Mouse (Mus musculus) c-Kit-positive CD71-negative TER-119-negative erythroid progenitor cells, embryonic 14.5 days (primary cell): Measurements from ENCODE around the gene Tymp.
A peak's percentile ranks its signal among the peaks of the same experiment; 100 is the strongest.

ENCODE experiments used
- DNase-seq: peaks from one replicate; pipeline ENCODE4 v3.0.0-alpha.2; 2013; ENCODE audit warnings: low read depth

Gene Tymp

DNA sequence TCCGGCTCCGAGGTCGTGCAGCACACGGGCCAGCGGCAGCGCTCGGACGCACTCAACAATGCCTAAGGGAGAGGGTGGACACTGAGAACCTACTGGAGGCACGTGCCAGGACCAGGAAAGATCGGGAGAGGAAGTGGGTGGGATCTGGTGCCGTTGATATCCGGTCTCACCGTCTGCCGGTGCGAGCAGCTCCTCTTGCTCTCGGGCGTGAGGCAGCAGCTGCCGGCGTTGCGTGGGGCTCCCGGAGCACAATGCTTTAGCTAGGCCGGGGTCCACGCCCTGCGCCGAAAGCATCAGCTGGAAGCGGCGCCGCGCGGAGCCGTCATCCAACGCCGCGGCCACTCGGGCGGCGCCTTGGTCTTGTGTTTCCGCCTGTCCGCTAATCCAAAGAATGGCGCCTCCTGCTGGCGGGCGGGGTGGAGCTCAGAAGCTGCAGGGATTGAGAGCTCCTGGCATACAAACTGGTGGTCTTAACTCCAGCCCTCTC, 3.0 kb downstream of the Tymp start, which contains the start of gene Sco2:
TSS of gene Sco2 (minus strand) at position 85 of the 487 bp plus-strand sequence.
- peak; percentile 84 for DNase-seq

GRCm38 (mm10) chr15:89373027-89373761, 3.6 kb downstream of the Tymp start:
- DNase-seq = peak; percentile 81

GRCm38 (mm10) chr15:89372536-89372935, 4.3 kb downstream of the Tymp start:
- DNase-seq = no peak

DNA sequence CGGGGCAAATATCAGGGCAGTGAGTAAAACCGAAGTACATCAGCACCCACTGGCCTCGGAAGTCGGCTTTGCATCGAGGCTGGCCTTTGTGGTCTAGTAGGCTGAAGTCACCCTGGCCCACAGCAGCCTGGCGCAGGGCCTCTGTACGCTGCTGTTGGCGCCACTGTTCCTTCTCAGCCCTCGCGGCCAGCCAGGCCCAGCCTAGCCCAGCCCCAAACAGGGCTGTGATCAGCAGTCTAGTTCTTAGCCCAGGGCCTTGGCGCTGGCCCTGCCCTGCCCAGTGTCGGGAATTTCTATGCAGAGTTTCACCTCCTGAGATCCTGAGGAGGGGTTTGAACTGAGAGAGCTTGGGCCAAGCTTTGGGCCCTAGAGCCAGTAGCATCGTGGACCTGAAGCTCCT, 4.8 kb downstream of the Tymp start:
- DNase-seq = no peak

- DNase-seq = no peak
Measured at GRCm38 (mm10) chr15:89365141-89365551, 11.7 kb downstream of the Tymp start.

GRCm38 (mm10) chr15:89363051-89363450, 13.8 kb downstream of the Tymp start:
- no peak for DNase-seq

DNA sequence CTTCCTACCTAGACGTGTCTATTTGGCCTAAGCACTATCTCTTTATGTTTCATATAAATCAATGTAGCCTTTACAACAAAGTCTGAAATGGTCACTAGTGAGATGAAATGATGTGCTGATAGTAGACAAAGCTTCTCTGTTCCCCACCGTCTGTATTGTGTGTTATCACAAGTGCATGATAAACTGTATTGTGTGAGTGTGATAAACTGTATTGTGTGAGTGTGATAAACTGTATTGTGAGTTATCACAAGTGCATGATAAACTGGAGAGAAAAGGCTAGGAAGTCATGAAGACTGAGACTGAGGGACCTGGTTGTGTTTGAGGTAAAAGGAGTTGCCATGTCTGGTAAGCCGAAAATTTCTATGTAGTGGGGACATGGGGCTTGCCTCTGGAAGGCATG, 18.1 kb downstream of the Tymp start:
- no peak for DNase-seq

- peak; percentile 86 for DNase-seq
Measured at GRCm38 (mm10) chr15:89356372-89356771, 20.5 kb downstream of the Tymp start.

DNA sequence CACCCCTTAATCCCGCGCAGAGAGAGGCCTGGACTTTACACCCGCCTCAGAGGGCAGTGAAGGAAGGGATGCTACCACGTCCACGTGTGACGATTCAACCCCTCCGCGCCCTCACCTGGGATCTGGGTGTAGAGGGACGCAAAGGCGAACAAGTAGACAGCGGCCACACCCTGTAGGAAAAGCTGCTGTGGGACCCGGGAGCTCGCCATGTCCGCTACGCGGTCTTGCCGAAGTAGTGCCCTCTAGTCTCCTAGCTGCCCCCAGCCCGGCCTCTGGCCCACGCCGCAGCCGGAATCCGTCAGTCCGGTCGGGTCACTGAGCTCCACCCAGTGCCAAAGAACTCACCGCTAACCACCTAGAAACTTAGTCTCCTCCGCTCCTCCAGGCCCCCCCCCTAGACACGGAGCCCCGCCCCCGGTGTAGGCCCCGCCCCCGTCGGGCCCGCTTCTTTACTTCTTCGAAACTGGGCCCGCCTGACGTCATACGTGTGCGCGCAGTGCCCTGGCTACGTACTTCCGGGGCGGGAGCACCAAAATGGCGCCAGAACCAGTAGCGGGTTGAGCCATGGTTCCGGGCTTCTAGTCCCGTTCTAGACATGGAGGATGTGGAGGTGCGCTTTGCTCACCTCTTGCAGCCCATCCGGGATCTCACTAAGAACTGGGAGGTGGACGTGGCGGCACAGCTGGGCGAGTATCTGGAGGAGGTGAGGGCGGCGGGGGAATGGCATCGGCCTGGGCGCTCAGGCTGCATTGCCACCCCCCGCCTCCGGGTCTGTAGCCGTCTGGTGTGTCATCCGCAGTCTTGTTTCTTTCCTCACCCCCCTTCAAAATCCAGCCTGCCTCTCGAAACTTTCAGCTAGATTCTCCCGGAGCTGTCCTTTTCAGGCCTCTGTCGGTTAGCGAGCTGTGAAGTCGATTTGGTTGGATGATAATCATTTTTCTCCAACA, 21.3 kb downstream of the Tymp start, which contains the start of the genes Lmf2 and Ncaph2:
TSS of gene Lmf2 (minus strand) at position 419 of the 947 bp plus-strand sequence.
TSS of gene Ncaph2 (plus strand) at position 479 of the 947 bp plus-strand sequence.
- peak; percentile 96 for DNase-seq

DNA sequence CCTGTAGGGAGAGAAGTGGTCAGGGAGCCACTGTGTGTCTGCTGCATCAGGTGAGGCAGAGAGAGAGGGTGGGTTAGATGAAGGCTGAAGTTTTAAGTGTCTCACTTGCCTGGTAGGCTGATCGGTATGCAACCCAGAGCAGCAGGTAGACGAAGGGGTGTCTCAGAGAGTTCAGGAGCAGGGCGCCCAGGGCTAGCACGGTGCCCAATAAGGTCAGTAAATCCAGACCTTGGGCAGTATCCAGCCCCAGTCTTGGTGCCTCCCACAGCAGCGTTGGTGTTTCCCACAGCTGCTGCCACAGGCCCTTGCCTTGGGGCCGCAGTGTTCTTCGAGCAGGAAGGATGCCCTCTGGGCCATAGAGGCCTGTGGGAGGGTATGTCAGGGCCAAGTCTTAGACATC, 22.4 kb downstream of the Tymp start:
- no peak for DNase-seq

DNA sequence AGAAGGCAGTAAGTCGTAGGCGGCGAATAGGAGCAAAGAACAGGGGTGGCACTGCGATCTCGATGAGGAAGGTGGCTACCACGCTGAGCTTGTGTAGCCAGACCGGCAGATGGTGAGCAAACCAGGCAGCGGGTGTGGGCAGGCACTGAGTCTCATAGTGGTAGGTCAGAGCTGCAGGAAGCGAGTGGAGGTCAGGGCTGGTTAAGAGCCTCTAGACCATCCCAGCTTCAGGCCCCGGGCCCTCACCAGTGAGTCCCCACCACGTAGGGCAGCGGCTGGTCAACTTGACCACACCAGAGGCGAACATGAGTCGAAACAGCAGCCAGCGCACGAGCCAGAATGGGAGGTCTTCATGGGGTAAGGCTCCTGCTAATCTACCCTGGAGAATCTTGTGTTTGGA, 23.0 kb downstream of the Tymp start:
- DNase-seq = no peak

- DNase-seq = no peak
Measured at GRCm38 (mm10) chr15:89352795-89353194, 24.0 kb downstream of the Tymp start.

DNA sequence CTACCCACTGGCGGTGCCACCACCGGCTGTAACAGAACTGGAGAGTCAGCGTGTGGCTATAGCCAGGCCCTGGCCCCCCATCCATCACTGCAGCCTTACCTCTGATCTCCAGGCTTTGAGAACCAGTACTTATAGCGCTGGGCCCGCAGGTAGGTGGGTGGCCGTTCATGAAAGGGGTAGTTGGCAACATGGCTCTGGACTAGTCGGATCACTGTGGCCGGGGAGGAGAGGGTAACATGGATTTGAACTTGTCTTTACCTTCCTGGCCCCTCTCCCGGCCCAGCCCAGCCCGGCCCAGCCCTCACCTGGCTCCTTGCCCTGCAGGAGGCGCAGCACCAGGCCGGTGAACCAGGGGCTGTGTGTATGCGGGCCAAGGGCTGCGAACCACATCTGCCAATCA, 24.8 kb downstream of the Tymp start:
- no peak for DNase-seq

DNA sequence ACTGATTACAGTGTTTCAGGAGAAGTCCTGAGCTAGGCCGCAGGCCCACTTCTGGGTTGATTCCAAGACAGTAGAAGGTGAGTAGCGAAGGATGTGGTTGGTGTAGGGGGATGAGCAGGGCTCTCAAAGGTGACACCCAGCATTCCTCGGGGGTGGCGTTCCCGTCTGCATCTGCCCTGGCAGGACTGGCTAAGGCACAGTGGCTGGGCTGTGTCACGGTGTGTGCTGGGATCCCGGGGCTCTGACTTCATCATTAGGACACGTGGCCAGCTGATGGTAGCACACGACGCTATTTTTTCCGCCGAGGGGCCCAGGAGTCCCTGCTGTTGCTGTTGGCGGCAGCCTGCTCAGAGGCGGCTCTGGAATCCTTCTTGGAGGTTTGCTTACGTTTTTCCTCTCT, 25.5 kb downstream of the Tymp start:
- no peak for DNase-seq

GRCm38 (mm10) chr15:89350447-89350846, 26.4 kb downstream of the Tymp start:
- no peak for DNase-seq

GRCm38 (mm10) chr15:89343325-89343724, 33.5 kb downstream of the Tymp start:
- DNase-seq = no peak

DNA sequence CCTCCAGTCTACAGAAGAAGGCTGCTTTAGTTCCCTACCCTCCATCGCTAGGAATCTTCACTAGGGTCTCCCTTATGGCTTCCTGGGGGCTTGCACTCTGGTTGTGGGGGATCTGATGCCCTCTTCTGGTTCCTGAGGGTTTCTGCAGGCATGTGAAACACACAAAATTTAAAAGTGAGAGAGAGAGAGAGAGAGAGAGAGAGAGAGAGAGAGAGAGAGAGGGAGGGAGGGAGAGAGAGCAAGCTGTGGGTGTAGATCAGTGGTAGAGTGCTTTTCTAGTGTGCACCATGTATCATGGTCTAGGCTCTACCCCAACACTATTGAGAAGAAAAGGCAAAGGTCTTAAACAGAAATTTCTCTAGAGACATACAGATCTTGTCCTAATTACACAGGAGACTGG, 35.2 kb downstream of the Tymp start:
- DNase-seq = no peak

- no peak for DNase-seq
Measured at GRCm38 (mm10) chr15:89340136-89340535, 36.7 kb downstream of the Tymp start.

DNA sequence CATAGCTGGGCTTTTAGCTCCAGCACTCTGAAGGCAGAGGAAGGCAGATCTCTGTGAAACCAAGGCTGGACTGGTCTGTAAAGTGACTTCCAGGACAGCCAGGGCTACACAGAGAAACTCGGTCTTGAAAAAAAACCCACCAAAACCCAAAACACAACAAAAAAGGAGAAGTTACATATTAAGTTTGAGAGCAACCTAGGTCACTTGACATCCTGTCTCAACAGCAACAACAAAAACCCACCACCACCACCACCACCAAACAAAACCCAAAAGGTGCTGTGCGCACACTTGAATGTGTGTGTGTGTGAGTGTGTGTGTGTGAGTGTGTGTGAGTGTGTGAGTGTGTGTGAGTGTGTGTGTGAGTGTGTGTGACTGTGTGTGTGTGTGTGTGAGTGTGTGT, 37.1 kb downstream of the Tymp start:
- DNase-seq = no peak

GRCm38 (mm10) chr15:89336422-89336821, 40.4 kb downstream of the Tymp start:
- DNase-seq = no peak

DNA sequence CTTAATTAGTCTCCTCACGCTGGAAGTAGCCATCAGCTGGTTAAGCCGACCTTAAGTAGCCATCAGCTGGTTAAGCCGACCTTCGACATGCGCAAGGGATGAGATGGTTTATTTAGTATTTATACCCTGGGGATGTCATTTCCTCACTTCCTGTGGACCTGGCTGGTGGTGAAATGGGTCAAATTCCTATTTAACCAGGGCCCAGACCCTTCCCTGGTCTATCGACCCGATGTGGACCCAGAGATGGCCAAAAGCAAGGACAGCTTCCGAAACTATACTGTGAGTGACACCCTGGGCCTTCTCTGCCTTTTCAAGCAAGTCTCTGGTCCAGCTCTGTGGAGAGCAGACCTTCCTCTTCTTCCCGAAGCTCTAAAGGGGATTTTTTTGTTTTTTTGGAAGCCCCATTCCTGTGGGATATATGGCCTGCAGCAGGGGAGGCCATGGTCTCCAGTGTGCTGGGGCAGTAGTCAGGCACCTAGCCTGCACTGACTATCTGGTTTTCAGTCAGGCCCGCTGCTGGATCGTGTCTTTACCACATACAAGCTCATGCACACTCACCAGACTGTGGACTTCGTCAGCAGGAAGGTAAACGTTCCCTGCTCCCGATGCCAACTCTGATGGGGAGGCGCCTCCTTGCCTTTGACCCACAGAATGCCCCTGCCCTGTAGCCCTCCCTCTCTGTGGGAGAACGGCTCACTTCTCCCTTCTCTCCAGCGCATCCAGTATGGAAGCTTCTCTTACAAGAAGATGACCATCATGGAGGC, 41.9 kb downstream of the Tymp start:
- no peak for DNase-seq

GRCm38 (mm10) chr15:89334271-89334670, 42.6 kb downstream of the Tymp start, which contains the start of gene Miox:
Gene Miox (plus strand): TSS chr15:89334398.
- DNase-seq = no peak
